Mouse (Mus musculus) olfactory bulb, adult 2 months (tissue): ENCODE measurements around the gene Ubp1. TPM values are rescaled to one million over a fixed set of nuclear protein-coding genes. Genes with fewer than 3 reads are reported as not detected.

ENCODE experiments used
- H3K27ac ChIP-seq: fragments of 200-500 bp; 2 replicates; pipeline ENCODE4 v1.5.1; 2012; ENCODE audit warnings: low read depth, low read length; ENCODE audit not compliant: insufficient read depth
- H3K4me1 ChIP-seq: fragments of 200-500 bp; 2 replicates; pipeline ENCODE4 v1.6.1; 2012; ENCODE audit warnings: low read length; ENCODE audit not compliant: control insufficient read depth, insufficient read depth
- H3K4me3 ChIP-seq: fragments of 200-500 bp; 2 replicates; pipeline ENCODE4 v1.5.1; 2012; ENCODE audit warnings: mild to moderate bottlenecking, low read depth, low read length, moderate library complexity; ENCODE audit not compliant: insufficient read depth
- CTCF ChIP-seq: fragments of 200-500 bp; IDR thresholded peaks from 2 replicates; pipeline ENCODE4 v1.5.1; 2012; ENCODE audit warnings: low read depth, mild to moderate bottlenecking, low read length, moderate library complexity; ENCODE audit not compliant: insufficient read depth
- POLR2A ChIP-seq: fragments of 200-500 bp; IDR thresholded peaks from 2 replicates; pipeline ENCODE4 v1.6.1; 2012; ENCODE audit warnings: mild to moderate bottlenecking, low read depth, low read length, moderate library complexity; ENCODE audit not compliant: insufficient read depth
- WGBS: fragments of 180-500 bp; shearing (Covaris S2); methylation state at CpG from one replicate; pipeline ENCODE4 v1.1.7; 2018; 5-methylcytosine and 5-hydroxymethylcytosine counted together
- polyA plus RNA-seq: library from polyadenylated mRNA; stranded (reverse); fragments of >200 nt; gene quantifications from 2 replicates; pipeline ENCODE4 v1.2.4, GENCODE M21; 2012; ENCODE audit warnings: low replicate concordance; ENCODE audit not compliant: missing spikeins, insufficient read depth, insufficient read length

Ubp1 gene
- polyA plus RNA-seq, 1 experiment = not detected

- WGBS = 95% methylated on average over 4 of the region's 4 CpGs
- TF ChIP-seq CTCF (no peak), POLR2A (no peak)
Observed at GRCm38 (mm10) chr9:113957777-113958176, 27.0 kb downstream of the Ubp1 start.

GRCm38 (mm10) chr9:113963718-113964117 lies 33.0 kb downstream of the Ubp1 start:
- Histone ChIP-seq H3K4me3 (no peak overlapping the region), H3K27ac (no peak overlapping the region), H3K4me1 (no peaks in the 10 kb centered on the region)
- TF ChIP-seq POLR2A (no peak), CTCF (no peak)

More at GRCm38 (mm10) chr9:113957777-113958176, 27.0 kb downstream of the Ubp1 start:
- H3K4me1 ChIP-seq = peaks cover 6% of the 10 kb centered on the region; the same call in 1 of the 2 replicates
- no peak overlapping the region for H3K27ac ChIP-seq
- H3K4me3 ChIP-seq = no peak overlapping the region

- H3K4me3 ChIP-seq = no peak overlapping the region
- H3K4me1 ChIP-seq = no peaks in the 10 kb centered on the region
- 92% methylated on average over 8 of the region's 8 CpGs for WGBS
- no peak overlapping the region for H3K27ac ChIP-seq
- no peak for TF ChIP-seq POLR2A
- TF ChIP-seq CTCF = no peak
Observed at GRCm38 (mm10) chr9:113964415-113964814, 33.7 kb downstream of the Ubp1 start.

- Histone ChIP-seq H3K4me3 (no peak overlapping the region), H3K27ac (no peak overlapping the region), H3K4me1 (no peaks in the 10 kb centered on the region)
- TF ChIP-seq POLR2A = no peak
- TF ChIP-seq CTCF = no peak
- WGBS = 87% methylated on average over 4 of the region's 4 CpGs
Observed at GRCm38 (mm10) chr9:113966838-113967237, 36.1 kb downstream of the Ubp1 start.

GRCm38 (mm10) chr9:113968967-113969366 lies 38.2 kb downstream of the Ubp1 start:
- no peak for TF ChIP-seq POLR2A
- TF ChIP-seq CTCF = no peak
- no peaks in the 10 kb centered on the region for H3K4me1 ChIP-seq
- 94% methylated on average over 7 of the region's 7 CpGs for WGBS
- H3K27ac ChIP-seq = no peak overlapping the region
- no peak overlapping the region for H3K4me3 ChIP-seq

- 90% methylated on average over 8 of the region's 8 CpGs for WGBS
- TF ChIP-seq POLR2A (no peak), CTCF (no peak)
- Histone ChIP-seq H3K27ac (no peak overlapping the region), H3K4me1 (no peaks in the 10 kb centered on the region), H3K4me3 (no peak overlapping the region)
Observed at GRCm38 (mm10) chr9:113969399-113969798, 38.7 kb downstream of the Ubp1 start.

- Histone ChIP-seq H3K4me3 (no peak overlapping the region), H3K4me1 (no peaks in the 10 kb centered on the region), H3K27ac (no peak overlapping the region)
- TF ChIP-seq POLR2A = no peak
- no peak for TF ChIP-seq CTCF
- 85% methylated on average over 14 of the region's 14 CpGs for WGBS
Observed at GRCm38 (mm10) chr9:113970041-113970440, 39.3 kb downstream of the Ubp1 start.

- Histone ChIP-seq H3K4me3 (no peak overlapping the region), H3K4me1 (no peaks in the 10 kb centered on the region), H3K27ac (no peak overlapping the region)
- TF ChIP-seq CTCF (no peak), POLR2A (no peak)
- WGBS = 70% methylated on average over 8 of the region's 8 CpGs
Observed at GRCm38 (mm10) chr9:113971615-113972014, 40.9 kb downstream of the Ubp1 start.

- TF ChIP-seq POLR2A = no peak
- Histone ChIP-seq H3K4me3 (no peak overlapping the region), H3K27ac (no peak overlapping the region), H3K4me1 (no peaks in the 10 kb centered on the region)
- WGBS = 63% methylated on average over 4 of the region's 4 CpGs
Observed at GRCm38 (mm10) chr9:113973857-113974256, 43.1 kb downstream of the Ubp1 start.

- Histone ChIP-seq H3K4me3 (no peak overlapping the region), H3K4me1 (no peaks in the 10 kb centered on the region), H3K27ac (no peak overlapping the region)
- 87% methylated on average over 4 of the region's 4 CpGs for WGBS
- no peak for TF ChIP-seq POLR2A
- TF ChIP-seq CTCF = no peak
Observed at GRCm38 (mm10) chr9:113974945-113975344, 44.2 kb downstream of the Ubp1 start.
